Mouse (Mus musculus) adrenal gland, adult 18-20 months (tissue): ENCODE measurements around the gene Commd3. TPM values are rescaled to one million over a fixed set of nuclear protein-coding genes. Genes with fewer than 3 reads are reported as not detected.

ENCODE experiments used
- DNase-seq, 2 experiments: peaks; one replicate each; pipeline ENCODE4 v3.0.0; 2021 to 2022; ENCODE audit warnings: low spot score in 2 of 2
- total RNA-seq, 2 experiments: library from RNA; stranded (reverse); gene quantifications; 1 replicate in 1 of 2; 2 replicates in 1 of 2; pipeline ENCODE4 v1.2.3; 2021

Gene Commd3
- total RNA-seq, 2 experiments from 2014 or later: 105 to 112 TPM

GRCm38 (mm10) chr2:18714337-18714736, 42.2 kb downstream of the Commd3 start:
- DNase-seq: no peak

GRCm38 (mm10) chr2:18718521-18718920, 46.3 kb downstream of the Commd3 start:
- DNase-seq: no peak

- no peak for DNase-seq
Observed at GRCm38 (mm10) chr2:18722208-18722830, 50.1 kb downstream of the Commd3 start.

- no peak for DNase-seq
Observed at GRCm38 (mm10) chr2:18724462-18724861, 52.3 kb downstream of the Commd3 start.

Other genes with a start within 250 kb of the Commd3 start
- 10 to 100 TPM; 63.8 to 81.4 TPM for gene Bmi1, start 4.6 kb downstream of the Commd3 start, total RNA-seq
- under 1 TPM; 0.51 to 0.66 TPM for gene Spag6, start 21.6 kb downstream of the Commd3 start, total RNA-seq